Mouse (Mus musculus) ovary, adult 2 months (tissue): ENCODE results near the gene Rnaseh1. TPM values are rescaled to one million over a fixed set of nuclear protein-coding genes. Genes with fewer than 3 reads are reported as not detected.

Experiments
- polyA plus RNA-seq: library from polyadenylated mRNA; depleted of rRNA; stranded (reverse); fragments of >200 nt; gene quantifications from 2 replicates; pipeline ENCODE4 v1.2.3, GENCODE M21; 2012; rRNA removed

Gene Rnaseh1
- polyA plus RNA-seq: 11.7 and 11.9 TPM in 2 replicates

GRCm38 (mm10) chr12:28649141-28650110, at the start of gene Rnaseh1:
Gene Rnaseh1, plus strand, starts transcription at chr12:28649602.

DNA sequence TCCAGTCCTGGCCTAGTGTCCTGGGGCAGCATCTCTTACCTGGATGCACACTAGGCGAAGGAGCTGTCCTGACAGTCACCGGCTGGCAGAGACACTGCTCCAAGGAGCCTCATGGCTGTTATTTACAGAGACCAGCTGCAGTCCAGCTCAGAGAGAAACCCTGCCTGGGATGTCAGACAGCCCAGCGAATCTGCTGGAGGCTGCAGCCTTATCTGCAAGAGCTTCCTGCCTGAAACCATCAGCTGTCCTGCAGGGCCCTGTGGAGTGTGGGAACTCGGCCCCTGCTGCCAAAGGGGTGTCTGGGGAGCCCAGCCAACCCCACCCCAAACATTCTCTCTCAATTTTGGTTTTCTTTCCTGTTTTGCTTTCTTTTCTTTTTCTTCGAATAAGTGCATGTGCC, 26.2 kb upstream of the Rnaseh1 start, which contains the start of gene Colec11:
Colec11 (minus strand) TSS at position 183 of the 400 bp plus-strand sequence.

DNA sequence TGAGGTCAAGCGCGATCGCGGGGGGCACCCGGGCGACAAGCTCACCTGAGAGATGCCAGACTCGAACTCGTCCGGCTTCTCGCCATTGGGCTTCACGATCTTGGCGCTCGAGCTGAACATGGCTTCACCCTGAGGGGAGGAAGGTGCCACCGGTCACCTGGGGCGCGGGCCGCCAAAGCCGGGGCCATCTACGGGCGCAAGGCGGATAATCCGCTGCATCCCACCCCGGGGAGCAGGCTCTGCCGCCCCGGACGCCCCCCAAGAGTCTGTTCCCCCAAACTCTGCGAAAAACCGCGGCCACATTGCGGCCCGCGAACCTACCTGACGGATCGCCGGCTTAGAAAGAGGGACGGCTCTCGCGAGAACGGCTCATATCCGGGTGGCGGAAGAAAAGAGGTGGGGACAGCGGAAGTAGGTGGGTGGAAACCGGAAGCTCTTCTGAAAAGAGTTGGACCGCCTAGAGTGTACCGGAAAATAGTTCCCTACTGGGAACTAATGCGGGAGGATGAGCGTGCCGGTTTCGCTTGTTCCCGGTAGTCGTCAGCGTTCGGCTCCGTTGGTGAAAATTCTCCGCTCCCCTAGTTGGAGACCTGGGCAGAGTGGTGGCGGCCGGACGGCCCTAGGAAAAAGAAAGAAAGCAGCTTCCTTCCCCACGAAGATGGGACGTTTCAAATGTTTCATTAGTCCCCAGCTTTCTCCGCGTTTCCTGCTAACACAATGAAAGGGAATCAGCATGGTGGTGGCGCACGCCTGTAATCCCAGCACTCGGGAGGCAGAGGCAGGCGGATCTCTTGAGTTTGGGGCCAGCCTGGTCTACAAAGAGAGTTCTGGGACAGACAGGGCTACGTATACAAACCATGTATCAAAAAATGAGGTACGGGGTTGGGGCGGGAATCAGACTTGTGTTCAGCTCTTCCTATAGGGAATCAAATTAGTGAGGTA, 13.6 kb upstream of the Rnaseh1 start, which contains the start of gene Rps7:
Rps7 (minus strand) TSS at position 419 of the 942 bp plus-strand sequence.

GRCm38 (mm10) chr12:28675121-28675924, 25.9 kb downstream of the Rnaseh1 start, which contains the start of gene Adi1:
Gene Adi1, plus strand, starts transcription at chr12:28675231.

Other genes starting within 250 kb of the Rnaseh1 start
- not detected in 2 replicates for gene Dcdc2c, start 97.2 kb upstream of the Rnaseh1 start, polyA plus RNA-seq
- not detected in 2 replicates for gene Allc, start 67.1 kb upstream of the Rnaseh1 start, polyA plus RNA-seq
- gene Colec11, start 26.2 kb upstream of the Rnaseh1 start, polyA plus RNA-seq: 6.9 and 9.4 TPM in 2 replicates
- 196 and 304 TPM in 2 replicates for gene Rps7, start 13.6 kb upstream of the Rnaseh1 start, polyA plus RNA-seq
- 8.5 and 11.8 TPM in 2 replicates for gene Adi1, start 25.6 kb downstream of the Rnaseh1 start, polyA plus RNA-seq
- gene Trappc12, start 100.9 kb downstream of the Rnaseh1 start, polyA plus RNA-seq: 28.6 and 30.4 TPM in 2 replicates
- 36.9 and 47.2 TPM in 2 replicates for gene Eipr1, start 102.2 kb downstream of the Rnaseh1 start, polyA plus RNA-seq